Mouse (Mus musculus): Measurements from ENCODE around the gene Qrsl1. TPM values are rescaled to one million over a fixed set of nuclear protein-coding genes. Genes with fewer than 3 reads are reported as not detected.
"Not testable (repeated sequence)": the region's sequence is repeated elsewhere in the genome, so short reads cannot be mapped to it uniquely, and the experiment has no call there.

The Qrsl1 gene
- polyA plus RNA-seq (2012; rRNA removed): 10.2 and 13.8 TPM in 2 replicates

- peak; percentile 49 for DNase-seq (ENCODE audit: low read depth)
These were observed at the start of gene Qrsl1, which contains the start of gene Rtn4ip1 for GRCm38 (mm10) chr10:43901578-43902194. TSS of gene Qrsl1 (minus strand) at chr10:43901745. TSS of gene Rtn4ip1 (plus strand) at chr10:43901807.

DNA sequence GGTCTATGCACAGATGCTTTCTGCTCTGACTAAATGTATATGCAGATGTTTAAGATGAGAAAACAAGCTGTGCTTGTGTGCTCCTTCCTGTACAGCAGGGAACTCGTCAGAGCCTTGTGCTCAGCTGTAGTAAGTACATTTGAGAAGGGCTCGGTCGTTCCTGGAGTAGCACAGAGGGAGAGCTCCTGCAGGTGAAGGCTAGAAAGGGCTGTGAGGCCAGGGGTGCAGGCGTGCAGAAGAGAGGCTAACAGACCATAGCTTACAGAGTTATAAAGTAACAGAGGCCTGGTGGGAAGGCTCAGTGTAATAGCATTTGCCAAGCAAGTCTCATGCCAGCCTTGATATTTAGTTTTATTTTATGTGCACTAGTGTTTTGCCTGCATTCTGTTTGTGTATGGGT lies 43.9 kb upstream of the Qrsl1 start:
- DNase-seq (ENCODE audit: low read depth): no peak

DNA sequence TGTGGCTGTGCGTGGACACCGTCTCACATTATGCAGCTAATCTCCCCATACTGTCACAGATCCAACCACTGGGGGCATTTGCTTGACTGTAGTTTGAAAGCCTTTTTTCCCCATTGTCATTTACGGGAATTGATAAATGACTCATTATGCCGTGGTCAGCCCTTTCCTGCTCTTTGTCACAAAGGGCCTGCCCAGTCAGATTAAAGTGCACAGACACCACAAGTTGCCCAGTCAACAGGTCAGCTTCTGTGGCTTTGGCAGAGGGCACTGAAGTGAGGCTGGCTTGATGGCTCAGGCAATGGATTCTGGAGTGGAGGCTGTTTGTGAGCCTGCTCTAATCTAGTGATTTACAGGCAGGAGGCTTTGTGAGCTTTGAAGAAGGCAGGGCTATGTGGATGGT lies 42.2 kb upstream of the Qrsl1 start:
- DNase-seq (ENCODE audit: low read depth): no peak

- no peak for DNase-seq (ENCODE audit: low read depth)
These were observed 37.7 kb upstream of the Qrsl1 start for GRCm38 (mm10) chr10:43939136-43939662.

- no peak for DNase-seq (ENCODE audit: low read depth)
These were observed 27.1 kb upstream of the Qrsl1 start for GRCm38 (mm10) chr10:43928596-43928995.

DNA sequence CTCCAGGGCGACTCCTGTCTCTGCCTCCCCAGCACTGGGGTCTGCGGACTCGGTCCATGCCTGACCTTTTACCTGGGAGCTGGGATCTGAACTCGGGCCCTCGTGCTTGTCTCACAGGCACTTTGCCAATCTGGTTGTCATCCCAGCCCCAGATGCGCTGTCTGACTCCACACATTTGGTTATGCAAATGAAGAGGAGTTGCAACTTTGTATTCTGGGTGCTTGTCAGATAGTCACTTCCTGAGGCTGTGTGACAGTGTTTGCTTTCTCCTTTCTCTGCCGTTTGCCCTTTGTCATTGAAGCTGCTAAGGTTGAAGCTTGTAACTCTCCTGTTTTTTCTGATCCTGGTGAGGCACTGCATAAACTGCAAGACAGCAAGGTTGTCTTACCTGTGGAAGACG lies 26.2 kb upstream of the Qrsl1 start:
- DNase-seq (ENCODE audit: low read depth): no peak

- not testable (repeated sequence) for DNase-seq (ENCODE audit: low read depth)
These were observed 24.2 kb upstream of the Qrsl1 start for GRCm38 (mm10) chr10:43925776-43926175.

GRCm38 (mm10) chr10:43923096-43923495 lies 21.6 kb upstream of the Qrsl1 start:
- no peak for DNase-seq (ENCODE audit: low read depth)

- DNase-seq (ENCODE audit: low read depth): no peak
These were observed 17.4 kb upstream of the Qrsl1 start for GRCm38 (mm10) chr10:43918696-43919608.

DNA sequence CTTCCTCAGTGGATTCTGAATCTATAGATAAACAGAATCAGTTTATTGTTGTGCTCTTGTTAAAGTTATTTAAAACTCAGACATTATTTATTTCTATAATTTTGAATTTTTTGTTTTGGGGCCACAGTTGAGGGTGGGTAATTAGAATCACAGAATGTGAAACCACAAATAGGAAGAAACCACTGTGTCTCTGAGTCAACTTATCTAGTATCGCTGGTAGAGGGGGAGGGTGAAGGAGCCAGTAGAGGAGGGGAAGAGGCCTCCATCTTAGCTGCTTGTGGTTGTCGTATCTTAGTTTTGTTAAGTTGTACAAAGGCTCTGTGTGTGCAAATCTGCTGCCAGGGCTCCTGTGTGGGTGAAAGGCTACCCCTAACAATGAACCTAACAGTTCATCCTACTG lies 15.2 kb upstream of the Qrsl1 start:
- DNase-seq (ENCODE audit: low read depth): no peak

DNA sequence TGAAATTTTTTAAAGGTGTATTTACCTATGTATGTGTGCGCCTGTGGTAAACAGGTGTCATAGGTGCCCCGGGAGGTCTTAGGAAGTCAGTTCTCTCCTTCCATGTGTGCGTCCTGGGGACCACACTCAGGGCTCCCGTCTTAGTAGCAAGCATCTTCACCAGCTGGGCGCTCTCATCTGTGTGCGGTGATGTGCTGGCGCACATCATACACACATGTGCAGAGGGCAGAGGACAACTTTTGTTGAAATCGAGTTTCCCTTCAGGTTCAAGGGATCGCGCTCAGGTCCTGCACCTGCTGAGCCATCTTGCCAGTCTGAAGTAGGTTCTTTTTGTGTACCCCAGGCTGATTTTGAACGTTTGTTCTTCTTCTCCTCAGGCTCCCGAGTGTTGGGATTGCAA lies 14.6 kb upstream of the Qrsl1 start:
- DNase-seq (ENCODE audit: low read depth): no peak

- no peak for DNase-seq (ENCODE audit: low read depth)
These were observed 10.7 kb upstream of the Qrsl1 start for GRCm38 (mm10) chr10:43912236-43912635.

- no peak for DNase-seq (ENCODE audit: low read depth)
These were observed 9.3 kb upstream of the Qrsl1 start for GRCm38 (mm10) chr10:43910873-43911142.

DNA sequence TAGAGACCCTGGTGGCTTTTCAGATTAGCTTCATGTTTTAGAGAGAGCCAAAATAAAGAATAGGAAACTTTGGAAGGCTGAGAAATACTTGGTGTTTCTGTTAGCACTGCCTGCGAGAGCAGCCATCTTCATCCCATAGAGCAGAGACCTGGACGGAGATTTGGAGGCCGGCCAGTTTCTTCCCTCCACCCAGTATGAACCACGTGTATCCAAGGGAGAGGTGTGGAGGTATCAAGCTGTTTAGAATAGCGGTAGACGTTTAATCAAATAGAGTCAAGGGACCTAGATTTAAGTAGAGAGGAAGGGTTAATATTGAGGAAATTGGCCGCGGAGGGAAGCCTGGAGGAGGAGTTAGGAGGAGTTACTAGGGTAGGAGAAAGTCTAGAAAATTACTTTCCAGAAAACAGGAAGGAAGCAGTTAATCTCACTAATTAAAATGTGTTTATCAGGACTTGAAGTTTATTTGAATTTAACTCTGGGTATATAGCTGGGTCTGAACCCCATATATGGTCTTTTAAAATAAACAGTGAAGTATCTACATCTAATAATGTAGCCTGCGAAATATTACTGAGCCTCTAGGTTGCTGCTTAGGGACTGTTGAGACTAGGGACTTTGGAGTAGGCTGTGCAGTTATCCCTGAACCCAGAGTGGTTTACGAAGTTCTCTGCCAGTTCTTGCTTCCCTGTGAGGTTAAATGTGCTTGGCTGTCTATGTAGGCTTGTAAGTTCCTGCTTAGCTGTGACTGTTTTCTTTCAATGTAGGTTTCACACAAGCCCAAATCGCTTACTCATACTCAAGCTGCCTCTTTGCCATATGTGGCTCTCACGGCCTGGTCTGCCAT lies 8.7 kb upstream of the Qrsl1 start:
- DNase-seq (ENCODE audit: low read depth): no peak

DNA sequence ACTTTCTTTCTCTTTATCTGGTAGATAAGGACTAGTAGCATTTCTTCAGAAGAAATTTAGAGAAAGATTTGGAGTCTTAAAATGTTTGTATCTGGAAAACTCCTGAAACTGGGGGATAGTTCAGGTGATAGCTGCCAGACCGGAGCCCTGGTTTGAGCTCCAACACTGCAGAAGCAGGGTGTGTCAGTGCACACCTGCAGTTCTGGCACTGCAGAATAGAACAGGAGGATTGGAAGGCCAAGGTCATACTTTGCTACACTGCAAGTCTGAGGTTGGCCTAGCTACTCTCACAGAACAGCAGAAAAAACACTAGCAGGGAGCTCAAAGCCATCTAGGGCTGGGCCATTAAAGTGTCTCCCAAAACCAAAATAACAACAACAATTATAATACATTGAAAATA lies 3.0 kb upstream of the Qrsl1 start:
- DNase-seq (ENCODE audit: low read depth): no peak

DNA sequence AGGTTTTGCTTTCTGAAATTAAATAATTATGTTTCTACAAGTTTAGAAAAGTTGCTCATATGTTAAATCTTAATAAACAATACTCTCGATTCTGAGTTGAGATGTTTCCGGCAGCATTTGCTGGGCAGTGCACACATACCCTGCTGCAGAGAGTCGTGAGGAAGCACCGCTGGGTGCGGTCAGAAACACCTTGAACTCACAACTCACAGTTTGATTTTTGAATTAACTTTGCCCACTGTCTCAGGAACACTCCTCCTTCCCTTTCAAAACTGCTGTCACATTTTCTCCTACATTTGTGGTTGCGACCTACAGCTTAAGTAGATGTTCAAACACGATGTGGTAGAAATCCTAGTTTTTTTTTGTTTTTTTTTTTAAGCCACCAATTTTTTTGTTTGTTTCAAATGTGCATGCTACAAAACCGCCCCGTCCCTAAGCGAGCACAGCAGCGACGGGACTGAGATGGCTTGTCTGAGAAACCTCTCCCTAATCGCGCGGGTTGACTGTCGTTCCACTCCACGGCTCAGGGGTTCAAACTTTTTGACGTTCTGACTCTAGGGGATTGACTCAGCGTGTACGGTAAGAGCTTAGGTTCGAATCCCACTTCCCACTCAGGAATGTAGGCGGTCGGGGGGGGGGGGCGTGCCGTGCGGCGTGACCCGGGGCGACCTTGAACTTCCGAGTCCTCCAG lies 518 bp downstream of the Qrsl1 start:
- no peak for DNase-seq (ENCODE audit: low read depth)

DNA sequence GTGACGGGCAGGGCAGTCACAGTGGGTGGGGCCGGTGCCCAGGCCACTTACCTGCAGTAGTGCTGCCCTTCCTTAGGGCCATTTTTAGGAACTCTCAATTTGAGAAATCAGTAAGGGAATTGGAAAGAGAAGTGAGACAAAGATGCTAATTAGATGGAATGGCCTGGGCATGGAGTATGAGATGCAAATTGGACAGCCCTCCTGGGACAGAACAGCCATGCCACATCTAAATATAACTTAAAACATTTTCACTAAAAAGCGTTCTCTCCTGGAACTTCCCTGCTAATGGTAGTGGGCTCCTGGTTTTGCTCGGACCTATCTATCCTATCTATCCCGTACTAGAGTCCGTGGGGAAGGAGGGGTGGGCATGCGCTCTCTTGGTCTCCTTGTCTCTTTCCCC lies 3.3 kb downstream of the Qrsl1 start:
- no peak for DNase-seq (ENCODE audit: low read depth)

DNA sequence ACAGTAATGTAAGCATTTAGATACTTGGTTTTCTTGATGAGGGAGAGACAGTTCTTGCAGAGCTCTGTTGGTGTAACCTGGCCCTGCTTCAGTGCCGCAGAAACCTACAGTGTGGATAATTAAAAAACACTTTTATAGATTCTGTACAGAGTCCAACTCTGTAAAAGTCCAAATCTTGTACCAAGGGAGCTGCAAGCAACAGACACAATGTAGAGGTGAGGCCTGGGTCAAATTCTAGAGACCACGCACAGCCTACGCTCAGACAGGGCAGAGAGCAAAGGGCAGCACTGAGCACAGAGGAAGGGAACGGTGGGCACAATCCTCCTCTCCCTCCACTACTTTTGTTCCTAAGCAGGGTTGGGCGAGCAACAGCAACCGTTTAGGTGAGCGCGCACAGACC lies 5.5 kb downstream of the Qrsl1 start:
- DNase-seq (ENCODE audit: low read depth): no peak

- DNase-seq (ENCODE audit: low read depth): no peak
These were observed 8.6 kb downstream of the Qrsl1 start for GRCm38 (mm10) chr10:43892971-43893370.

DNA sequence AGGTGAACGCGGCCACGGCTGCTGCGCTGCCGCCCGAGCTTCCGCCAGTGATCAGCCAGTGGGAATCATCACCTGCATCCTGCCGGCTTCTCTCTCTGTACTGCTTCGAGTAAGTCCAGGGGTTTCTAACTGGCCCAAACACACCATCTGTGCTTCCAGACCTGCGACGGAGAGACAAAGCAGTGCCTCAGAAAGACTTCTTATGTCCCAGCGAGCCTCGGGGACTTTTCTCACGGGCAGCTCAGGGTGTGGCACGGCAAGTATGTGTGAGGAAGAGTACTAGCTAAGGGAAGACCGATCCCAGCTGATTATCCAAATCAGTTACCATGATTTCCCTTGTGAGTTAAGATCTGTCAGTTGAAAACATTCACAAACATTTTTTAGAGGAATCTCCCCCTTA lies 12.6 kb downstream of the Qrsl1 start:
- DNase-seq (ENCODE audit: low read depth): no peak

GRCm38 (mm10) chr10:43887676-43888075 lies 13.9 kb downstream of the Qrsl1 start:
- DNase-seq (ENCODE audit: low read depth): no peak

DNA sequence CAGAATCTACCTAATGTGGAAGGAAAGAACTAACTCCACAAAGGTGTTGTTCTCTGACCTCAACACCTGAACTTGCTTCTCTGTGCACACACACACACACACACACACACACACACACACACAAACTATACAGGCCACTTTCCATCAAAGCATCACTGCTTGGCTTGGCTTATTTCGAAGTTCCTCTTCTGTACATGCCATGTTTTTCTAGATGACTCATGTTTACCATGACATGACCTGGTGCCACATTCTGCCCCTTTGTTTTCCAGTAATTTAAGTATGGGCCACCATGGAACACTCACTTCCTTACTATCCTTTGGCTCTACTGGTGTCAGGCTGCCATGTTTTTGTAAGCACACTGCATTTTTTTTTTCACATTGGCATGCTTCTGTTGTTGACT lies 30.1 kb downstream of the Qrsl1 start:
- no peak for DNase-seq (ENCODE audit: low read depth)
